Mouse (Mus musculus): ENCODE measurements around the gene Fxyd7. TPM values are rescaled to one million over a fixed set of nuclear protein-coding genes. Genes with fewer than 3 reads are reported as not detected.
A peak's percentile ranks its signal among the peaks of the same experiment; 100 is the strongest.

Gene Fxyd7
- polyA plus RNA-seq, 1 experiment from 2014 or later, result 5.3 TPM

DNA sequence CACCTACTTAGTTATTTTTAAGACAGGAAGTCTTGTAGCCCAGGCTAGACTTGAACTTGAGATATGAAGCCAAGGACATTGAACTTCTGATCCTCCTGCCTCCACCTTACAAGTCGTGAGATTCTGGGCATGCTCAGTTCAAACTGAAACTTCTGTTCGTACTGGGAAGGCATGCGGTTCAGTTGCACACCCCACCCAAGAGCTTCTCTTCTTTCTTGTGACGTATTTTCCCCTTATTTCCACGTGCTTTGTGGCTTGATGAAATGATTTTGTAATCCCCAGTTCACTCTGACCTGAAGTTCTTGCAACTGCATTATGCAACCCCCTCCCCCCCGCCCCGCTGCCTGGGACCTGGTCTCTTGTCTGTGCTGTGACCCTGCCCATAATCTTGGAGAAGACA, 19.5 kb downstream of the Fxyd7 start:
- no peak overlapping the region for H3K9ac ChIP-seq
- no peaks in the 10 kb centered on the region for H3K9me3 ChIP-seq
- H3K27ac ChIP-seq, result no peak overlapping the region
- no peak overlapping the region for H3K4me2 ChIP-seq
- WGBS, result 81% methylated on average over 7 of the region's 7 CpGs
- no peaks in the 10 kb centered on the region for H3K36me3 ChIP-seq
- no peaks in the 10 kb centered on the region for H3K27me3 ChIP-seq
- H3K4me3 ChIP-seq, result no peak overlapping the region
- H3K4me1 ChIP-seq, result peaks cover 3% of the 10 kb centered on the region; the same call in 1 of the 2 replicates
- ATAC-seq (ENCODE audit: borderline replicate concordance, extremely low read depth, low FRiP score, low TSS enrichment), result no peak

DNA sequence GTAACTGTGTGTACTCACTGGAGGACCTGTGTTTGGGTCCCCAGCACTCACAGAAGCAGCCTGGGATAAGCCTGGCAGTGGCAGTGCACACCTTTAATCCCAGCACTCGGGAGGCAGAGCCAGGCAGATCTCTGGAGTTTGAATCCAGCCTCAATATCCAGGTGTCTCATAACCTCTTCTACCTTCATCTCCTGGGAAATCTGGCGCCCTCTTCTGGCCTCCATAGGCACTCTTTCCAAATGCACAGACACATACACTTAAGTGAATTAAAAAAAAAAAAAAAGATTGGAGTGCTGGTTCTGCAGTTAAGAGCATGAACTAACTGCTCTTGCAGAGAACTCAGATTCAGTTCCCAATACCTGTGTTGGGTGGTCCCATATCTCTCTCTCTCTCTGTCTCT, 20.6 kb downstream of the Fxyd7 start:
- Histone ChIP-seq H3K4me3 (no peak overlapping the region), H3K4me2 (no peak overlapping the region), H3K9me3 (no peaks in the 10 kb centered on the region), H3K27me3 (no peaks in the 10 kb centered on the region), H3K9ac (no peak overlapping the region), H3K4me1 (peaks cover 3% of the 10 kb centered on the region; the same call in 1 of the 2 replicates), H3K36me3 (no peaks in the 10 kb centered on the region), H3K27ac (no peak overlapping the region)
- 76% methylated on average over 2 of the region's 2 CpGs for WGBS
- ATAC-seq (ENCODE audit: borderline replicate concordance, extremely low read depth, low FRiP score, low TSS enrichment), result no peak

DNA sequence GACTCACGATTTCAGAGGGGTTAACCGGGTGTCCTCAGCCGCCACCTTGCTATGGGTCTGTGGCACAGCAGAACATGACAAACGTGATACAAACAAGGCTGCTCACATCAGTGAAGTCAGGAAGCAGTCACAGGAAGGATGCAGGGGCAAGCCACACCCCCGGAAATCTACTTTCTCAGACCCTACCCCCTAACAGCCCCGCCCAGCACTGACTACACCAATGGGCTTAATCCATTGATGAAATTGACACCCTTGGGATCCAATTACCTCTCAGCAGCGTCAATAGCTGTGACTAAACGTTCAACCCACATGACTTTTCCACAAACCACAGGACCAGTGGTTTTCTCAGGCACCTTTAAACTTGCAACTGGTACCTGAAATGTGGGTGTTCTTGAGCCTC, 22.7 kb downstream of the Fxyd7 start:
- Histone ChIP-seq H3K4me1 (peaks cover 2% of the 10 kb centered on the region; the same call in 1 of the 2 replicates), H3K27me3 (no peaks in the 10 kb centered on the region), H3K36me3 (no peaks in the 10 kb centered on the region), H3K9me3 (no peaks in the 10 kb centered on the region), H3K27ac (no peak overlapping the region), H3K9ac (no peak overlapping the region), H3K4me2 (no peak overlapping the region), H3K4me3 (no peak overlapping the region)
- WGBS, result 68% methylated on average over 8 of the region's 8 CpGs
- ATAC-seq (ENCODE audit: borderline replicate concordance, extremely low read depth, low FRiP score, low TSS enrichment), result no peak

DNA sequence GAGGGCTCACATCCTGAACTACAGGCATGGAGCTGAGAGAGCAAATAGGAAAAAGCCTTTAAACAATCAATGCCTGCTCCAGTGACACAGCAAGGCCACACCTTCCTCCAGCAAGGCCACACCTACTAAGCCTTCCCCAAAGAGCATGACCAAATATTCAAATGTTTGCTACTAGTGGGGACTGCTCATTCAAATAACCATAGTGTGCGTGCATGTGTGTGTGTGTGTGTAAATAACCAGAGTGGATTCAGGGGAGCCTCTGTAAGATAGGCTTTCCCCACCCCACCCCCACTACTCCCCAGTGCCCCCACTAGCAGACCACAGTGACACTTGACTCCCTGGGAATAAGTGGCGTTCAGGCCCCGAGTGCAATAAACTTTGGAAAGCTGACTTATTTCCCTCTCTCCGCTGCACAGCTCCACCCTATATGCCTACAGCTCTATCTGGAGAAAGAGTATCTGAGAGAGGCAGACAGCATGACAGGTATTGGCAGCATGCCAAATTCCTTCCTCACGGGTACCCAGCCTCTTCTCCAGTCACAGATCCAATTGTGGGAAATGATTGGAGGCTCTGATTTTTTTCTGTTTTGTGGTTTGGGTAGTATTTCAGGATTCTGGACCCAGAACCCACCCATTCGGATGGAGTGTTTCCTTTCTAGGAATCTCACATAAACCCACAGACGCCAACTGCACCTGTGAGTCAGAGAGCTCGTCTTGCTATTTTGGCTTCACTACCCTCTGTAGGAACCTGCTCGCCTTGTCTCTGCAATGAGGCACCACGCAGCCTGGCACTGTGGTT, 34.0 kb downstream of the Fxyd7 start:
- H3K27me3 ChIP-seq, result no peaks in the 10 kb centered on the region
- H3K9me3 ChIP-seq, result no peaks in the 10 kb centered on the region
- H3K27ac ChIP-seq, result peak overlapping the region; percentile 46
- ATAC-seq (ENCODE audit: borderline replicate concordance, extremely low read depth, low FRiP score, low TSS enrichment), result peak; percentile 55; the same call in 1 of the 2 replicates
- peaks cover 16% of the 10 kb centered on the region for H3K4me1 ChIP-seq
- H3K4me2 ChIP-seq, result no peak overlapping the region
- 22% methylated on average over 10 of the region's 10 CpGs for WGBS
- no peak overlapping the region for H3K9ac ChIP-seq
- no peaks in the 10 kb centered on the region for H3K36me3 ChIP-seq
- no peak overlapping the region for H3K4me3 ChIP-seq

DNA sequence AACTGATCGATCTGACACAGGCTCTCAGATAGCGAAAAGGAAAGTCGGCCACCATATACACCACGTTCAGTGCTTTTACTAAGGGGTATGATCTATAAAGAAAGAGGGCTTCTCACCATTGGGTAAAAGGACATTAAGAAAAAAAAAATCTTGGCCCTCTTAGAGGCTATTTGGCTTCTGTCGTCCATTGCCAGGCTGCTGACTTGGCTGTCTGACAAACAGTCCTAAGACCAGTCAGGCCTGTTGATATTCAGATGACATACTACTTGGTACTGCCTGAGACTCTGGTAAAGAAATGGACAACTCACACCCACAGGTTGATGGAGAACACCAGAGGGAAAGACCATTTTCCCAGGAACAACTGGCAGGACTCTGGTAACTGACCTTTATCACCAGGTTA, 38.3 kb downstream of the Fxyd7 start:
- H3K9me3 ChIP-seq, result no peaks in the 10 kb centered on the region
- 62% methylated on average over 5 of the region's 5 CpGs for WGBS
- no peak for ATAC-seq (ENCODE audit: borderline replicate concordance, extremely low read depth, low FRiP score, low TSS enrichment)
- H3K4me3 ChIP-seq, result no peak overlapping the region
- no peak overlapping the region for H3K9ac ChIP-seq
- no peak overlapping the region for H3K27ac ChIP-seq
- no peak overlapping the region for H3K4me2 ChIP-seq
- H3K4me1 ChIP-seq, result peaks cover 18% of the 10 kb centered on the region
- H3K27me3 ChIP-seq, result no peaks in the 10 kb centered on the region
- no peaks in the 10 kb centered on the region for H3K36me3 ChIP-seq

DNA sequence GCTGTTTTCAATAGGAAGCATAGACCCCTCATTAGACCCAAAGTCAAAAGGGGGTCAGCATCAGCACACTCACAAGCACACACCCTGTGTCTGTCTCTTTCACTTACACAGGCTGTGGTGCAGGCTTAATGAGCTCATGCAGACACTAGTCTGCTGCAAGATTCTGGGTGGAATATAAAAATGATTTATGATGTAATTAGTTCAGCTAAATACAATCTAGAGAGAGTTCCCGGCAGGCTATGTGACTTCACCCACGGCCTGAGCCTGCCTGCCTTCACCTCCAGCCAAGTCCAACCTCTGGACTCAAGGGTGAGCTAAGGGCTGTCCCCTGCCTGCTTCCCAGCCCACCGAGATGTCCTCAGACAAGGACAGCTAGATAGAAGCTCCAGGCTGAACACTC, 42.4 kb downstream of the Fxyd7 start:
- no peak for ATAC-seq (ENCODE audit: borderline replicate concordance, extremely low read depth, low FRiP score, low TSS enrichment)
- no peak overlapping the region for H3K9ac ChIP-seq
- H3K4me1 ChIP-seq, result 0 out of 2 replicates have a peak, but pooled peaks cover 3% of the 10 kb centered on the region

DNA sequence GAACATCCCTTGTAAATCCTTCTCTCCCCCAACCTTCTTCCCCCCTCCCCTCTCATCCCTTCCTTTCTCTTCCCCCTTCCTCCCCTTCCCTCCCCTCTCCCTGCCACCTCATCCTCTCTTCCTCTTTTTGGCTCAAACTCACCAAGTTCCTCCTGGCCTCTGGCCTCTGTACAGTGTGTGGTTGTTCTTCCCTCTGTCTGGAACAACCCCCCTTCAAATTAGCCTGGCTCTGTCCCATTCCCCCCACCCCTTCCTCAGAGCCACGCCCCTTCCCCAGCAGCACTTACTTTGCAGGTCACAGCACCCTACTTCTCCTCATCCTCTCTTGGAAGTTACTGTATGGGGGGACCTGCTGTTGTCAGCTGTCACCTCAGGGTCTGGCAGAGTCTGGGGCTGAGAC, 43.1 kb downstream of the Fxyd7 start:
- WGBS, result 52% methylated on average over 1 of the region's 1 CpGs
- no peak for ATAC-seq (ENCODE audit: borderline replicate concordance, extremely low read depth, low FRiP score, low TSS enrichment)
- no peaks in the 10 kb centered on the region for H3K9me3 ChIP-seq
- H3K27me3 ChIP-seq, result no peaks in the 10 kb centered on the region
- H3K4me3 ChIP-seq, result no peak overlapping the region
- 0 out of 2 replicates have a peak, but pooled peaks cover 3% of the 10 kb centered on the region for H3K4me1 ChIP-seq
- no peak overlapping the region for H3K4me2 ChIP-seq
- H3K36me3 ChIP-seq, result no peaks in the 10 kb centered on the region
- H3K9ac ChIP-seq, result no peak overlapping the region
- no peak overlapping the region for H3K27ac ChIP-seq

More for the DNA sequence above, 42.4 kb downstream of the Fxyd7 start:
- Histone ChIP-seq H3K27me3 (no peaks in the 10 kb centered on the region), H3K36me3 (no peaks in the 10 kb centered on the region), H3K4me2 (no peak overlapping the region), H3K4me3 (no peak overlapping the region), H3K9me3 (no peaks in the 10 kb centered on the region), H3K27ac (no peak overlapping the region)
- WGBS, result 43% methylated on average over 3 of the region's 3 CpGs

DNA sequence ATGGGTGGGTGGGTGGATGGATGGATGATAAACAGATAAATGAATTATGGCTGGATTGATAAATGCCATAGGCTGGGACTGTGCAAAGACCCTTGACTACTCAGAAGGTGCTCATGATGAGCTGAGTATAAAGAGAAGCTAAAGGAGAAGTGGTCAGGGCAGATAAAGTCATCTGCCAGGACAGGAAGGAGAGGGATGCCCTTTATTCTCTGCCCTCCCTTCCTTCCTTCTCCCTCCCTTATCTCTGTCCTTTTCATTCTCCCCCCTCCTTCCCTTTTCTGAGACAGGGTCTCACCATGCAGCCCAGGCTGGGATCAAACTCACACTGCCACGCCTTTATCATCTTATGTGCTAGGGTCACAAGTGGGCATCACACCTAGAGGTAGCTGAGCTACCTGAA, 43.5 kb downstream of the Fxyd7 start:
- H3K36me3 ChIP-seq, result no peaks in the 10 kb centered on the region
- no peaks in the 10 kb centered on the region for H3K9me3 ChIP-seq
- H3K27ac ChIP-seq, result no peak overlapping the region
- H3K9ac ChIP-seq, result no peak overlapping the region
- H3K4me1 ChIP-seq, result 0 out of 2 replicates have a peak, but pooled peaks cover 3% of the 10 kb centered on the region
- peak; percentile 21; the same call in 1 of the 2 replicates for ATAC-seq (ENCODE audit: borderline replicate concordance, extremely low read depth, low FRiP score, low TSS enrichment)
- no peaks in the 10 kb centered on the region for H3K27me3 ChIP-seq
- WGBS, result 75% methylated on average over 1 of the region's 1 CpGs
- no peak overlapping the region for H3K4me3 ChIP-seq
- no peak overlapping the region for H3K4me2 ChIP-seq

DNA sequence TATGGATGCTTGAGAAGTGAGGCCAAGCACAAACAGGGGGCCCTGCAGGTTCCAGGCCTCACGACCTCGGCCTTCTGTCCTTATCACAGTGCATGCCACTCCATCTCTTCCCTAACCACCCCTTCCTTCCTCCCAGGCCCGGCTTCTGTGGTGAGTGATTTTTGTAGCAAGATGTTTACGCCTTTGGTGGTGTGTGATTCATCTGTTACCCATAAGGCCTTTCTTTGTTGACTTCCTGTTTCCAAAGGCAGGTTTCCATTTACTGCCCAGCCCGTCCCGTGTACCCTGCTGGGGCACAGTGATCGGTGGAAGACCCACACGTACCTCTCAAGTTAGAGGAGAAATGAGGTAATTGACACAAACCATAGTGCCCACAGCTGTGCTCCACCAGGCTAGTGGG, 48.6 kb downstream of the Fxyd7 start:
- peaks cover 14% of the 10 kb centered on the region for H3K4me1 ChIP-seq
- WGBS, result 68% methylated on average over 8 of the region's 8 CpGs
- H3K27ac ChIP-seq, result peak overlapping the region; percentile 64
- ATAC-seq (ENCODE audit: borderline replicate concordance, extremely low read depth, low FRiP score, low TSS enrichment), result peak; percentile 67; the same call in 1 of the 2 replicates
- no peak overlapping the region for H3K4me3 ChIP-seq
- no peaks in the 10 kb centered on the region for H3K36me3 ChIP-seq
- H3K9me3 ChIP-seq, result no peaks in the 10 kb centered on the region
- H3K9ac ChIP-seq, result no peak overlapping the region
- H3K4me2 ChIP-seq, result no peak overlapping the region
- no peaks in the 10 kb centered on the region for H3K27me3 ChIP-seq

DNA sequence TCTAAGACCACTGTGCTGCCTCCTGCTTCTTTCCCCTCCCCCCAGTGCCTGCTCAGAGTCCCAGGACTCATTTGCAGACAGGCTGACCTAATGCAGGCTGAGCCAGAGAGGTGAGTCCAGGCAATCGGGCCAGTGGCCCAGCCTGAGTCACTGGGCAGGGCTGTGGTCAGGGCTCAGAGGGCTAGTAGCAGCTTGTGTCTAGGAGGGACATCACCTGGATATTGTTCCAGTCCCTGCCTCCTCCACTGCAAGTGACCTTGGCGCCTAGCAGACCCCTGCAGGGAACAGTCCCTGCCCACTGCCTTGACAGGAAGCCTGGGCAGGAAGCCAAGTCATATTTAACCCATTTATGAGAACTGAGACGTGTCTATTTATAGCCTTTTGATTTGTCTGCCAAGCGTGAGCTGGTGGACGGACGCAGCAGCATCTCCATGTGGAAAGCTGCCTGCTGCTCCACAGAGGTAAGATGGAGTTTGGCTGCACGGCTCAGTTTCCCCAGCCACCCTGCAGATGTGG, 50.7 kb downstream of the Fxyd7 start:
- Histone ChIP-seq H3K9me3 (no peaks in the 10 kb centered on the region), H3K36me3 (no peaks in the 10 kb centered on the region), H3K4me3 (no peak overlapping the region), H3K9ac (no peak overlapping the region), H3K4me1 (peaks cover 14% of the 10 kb centered on the region), H3K27ac (peak overlapping the region; percentile 24), H3K4me2 (peak overlapping the region; percentile 0; the same call in 1 of the 2 replicates), H3K27me3 (no peaks in the 10 kb centered on the region)
- peak; percentile 64; the same call in 1 of the 2 replicates for ATAC-seq (ENCODE audit: borderline replicate concordance, extremely low read depth, low FRiP score, low TSS enrichment)
- 8% methylated on average over 7 of the region's 7 CpGs for WGBS

DNA sequence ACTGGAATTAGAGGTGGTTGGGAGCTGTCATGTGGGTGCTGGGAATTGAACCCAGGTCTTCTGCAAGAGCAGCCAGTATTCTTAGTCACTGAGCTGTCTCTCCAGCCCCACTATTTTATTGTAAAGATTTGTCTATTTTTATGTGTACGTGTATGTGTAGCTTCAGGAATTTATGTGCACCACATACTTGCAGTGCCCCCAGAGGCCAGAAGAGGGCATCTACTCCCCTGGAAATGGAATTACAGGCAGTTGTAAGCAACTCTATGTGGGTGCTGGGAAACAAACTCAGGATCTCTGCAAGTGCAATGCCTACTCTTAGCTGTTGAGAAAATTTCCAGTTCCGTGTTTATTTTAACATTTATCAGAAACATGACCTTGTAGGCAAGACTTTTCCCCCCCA, 54.8 kb downstream of the Fxyd7 start:
- no peak overlapping the region for H3K27ac ChIP-seq
- no peak overlapping the region for H3K9ac ChIP-seq
- ATAC-seq (ENCODE audit: borderline replicate concordance, extremely low read depth, low FRiP score, low TSS enrichment), result no peak
- H3K27me3 ChIP-seq, result no peaks in the 10 kb centered on the region
- H3K4me1 ChIP-seq, result peaks cover 14% of the 10 kb centered on the region
- no peaks in the 10 kb centered on the region for H3K36me3 ChIP-seq
- H3K4me2 ChIP-seq, result no peak overlapping the region
- WGBS, result 86% methylated on average over 2 of the region's 2 CpGs
- H3K4me3 ChIP-seq, result no peak overlapping the region
- no peaks in the 10 kb centered on the region for H3K9me3 ChIP-seq

DNA sequence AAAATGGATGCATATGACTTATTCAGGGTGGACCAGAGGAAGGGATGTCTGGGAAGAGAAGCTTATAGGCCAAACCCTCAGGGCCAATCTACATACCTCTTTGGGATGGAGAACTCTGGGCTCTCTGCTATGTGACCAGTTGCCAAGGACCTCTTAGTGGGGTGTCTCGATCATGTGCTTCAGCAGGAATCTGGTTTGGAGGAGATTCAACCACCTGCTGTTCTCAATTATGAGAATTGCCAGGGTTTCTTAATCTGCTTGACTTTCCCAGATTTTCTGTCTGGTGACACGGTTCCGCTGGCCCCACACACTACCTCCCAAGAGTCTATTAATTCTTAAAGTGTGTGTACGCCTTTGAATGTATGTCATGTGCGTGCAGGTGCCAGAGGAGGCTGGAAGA, 57.3 kb downstream of the Fxyd7 start:
- no peaks in the 10 kb centered on the region for H3K27me3 ChIP-seq

More for the DNA sequence above, 57.3 kb downstream of the Fxyd7 start:
- H3K4me3 ChIP-seq, result no peak overlapping the region
- no peak overlapping the region for H3K4me2 ChIP-seq
- no peaks in the 10 kb centered on the region for H3K36me3 ChIP-seq
- H3K4me1 ChIP-seq, result no peaks in the 10 kb centered on the region
- no peak overlapping the region for H3K27ac ChIP-seq
- H3K9me3 ChIP-seq, result no peaks in the 10 kb centered on the region
- WGBS, result 82% methylated on average over 5 of the region's 5 CpGs
- ATAC-seq (ENCODE audit: borderline replicate concordance, extremely low read depth, low FRiP score, low TSS enrichment), result no peak
- H3K9ac ChIP-seq, result no peak overlapping the region
